Mouse (Mus musculus) cortical plate, adult 2 months (tissue): ENCODE data around the gene Micu1.

Experiments used
- CTCF ChIP-seq: fragments of 200-500 bp; IDR thresholded peaks from 2 replicates; pipeline ENCODE4 v1.5.1; 2011; ENCODE audit warnings: mild to moderate bottlenecking, control low read depth, low read length; ENCODE audit not compliant: insufficient read depth; ENCODE audit errors: extremely low read depth
- POLR2A ChIP-seq: fragments of 200-500 bp; IDR thresholded peaks from 2 replicates; pipeline ENCODE4 v1.6.1; 2011; ENCODE audit warnings: mild to moderate bottlenecking, low read length, control low read depth; ENCODE audit not compliant: insufficient read depth; ENCODE audit errors: extremely low read depth

- TF ChIP-seq CTCF (no peak), POLR2A (no peak)
These were observed 89.6 kb downstream of the Micu1 start for GRCm38 (mm10) chr10:59791896-59792295.
